Mouse (Mus musculus) midbrain, embryonic 14.5 days (tissue): ENCODE data around the gene Aoc2. TPM values are rescaled to one million over a fixed set of nuclear protein-coding genes. Genes with fewer than 3 reads are reported as not detected.
A peak's percentile ranks its signal among the peaks of the same experiment; 100 is the strongest.

Experiments
- ATAC-seq: fragments of 200-750 bp; cut with Nextera tagmentation; 2 replicates; pipeline ENCODE4 v1.8.0; 2017; ENCODE audit warnings: moderate number of reproducible peaks, moderate library complexity; ENCODE audit not compliant: low FRiP score, low TSS enrichment
- DNase-seq: peaks from one replicate; pipeline ENCODE4 v3.0.0-alpha.2; 2015
- H3K27ac ChIP-seq: fragments of 300-500 bp; sonication (generic); replicated peaks from 2 replicates; pipeline ENCODE4 v1.5.1; 2014; ENCODE audit warnings: mild to moderate bottlenecking, low read depth, low read length, moderate library complexity
- H3K27me3 ChIP-seq: fragments of 300-500 bp; sonication (generic); 2 replicates; pipeline ENCODE4 v1.6.1; 2014; ENCODE audit warnings: low read length, control low read depth, mixed read lengths; ENCODE audit not compliant: control insufficient read depth, insufficient read depth
- H3K36me3 ChIP-seq: fragments of 300-500 bp; sonication (generic); 2 replicates; pipeline ENCODE4 v1.6.1; 2014; ENCODE audit warnings: low read length, control low read depth; ENCODE audit not compliant: control insufficient read depth, insufficient read depth
- H3K4me1 ChIP-seq: fragments of 300-500 bp; sonication (generic); 2 replicates; pipeline ENCODE4 v1.6.1; 2014; ENCODE audit warnings: mild to moderate bottlenecking, antibody characterized with exemption, low read length, control low read depth; ENCODE audit not compliant: control insufficient read depth, insufficient read depth
- H3K4me2 ChIP-seq: fragments of 300-500 bp; sonication (generic); 2 replicates; pipeline ENCODE4 v1.6.1; 2014; ENCODE audit warnings: mild to moderate bottlenecking, low read length, moderate library complexity
- H3K4me3 ChIP-seq: fragments of 300-500 bp; sonication (generic); replicated peaks from 2 replicates; pipeline ENCODE4 v1.5.1; 2014; ENCODE audit warnings: low read depth, low read length
- H3K9ac ChIP-seq: fragments of 300-500 bp; sonication (generic); replicated peaks from 2 replicates; pipeline ENCODE4 v1.6.1; 2014; ENCODE audit warnings: mild to moderate bottlenecking, low read length, moderate library complexity
- H3K9me3 ChIP-seq: fragments of 300-500 bp; sonication (generic); 2 replicates; pipeline ENCODE4 v1.6.1; 2016; ENCODE audit warnings: low read length, control low read depth, mixed read lengths; ENCODE audit not compliant: control insufficient read depth
- WGBS: fragments of 180-500 bp; shearing (Covaris S2); extraction: QIAGEN DNeasy Blood & Tissue Kit; methylation state at CpG from one replicate; pipeline ENCODE4 v1.1.7; 2014; 5-methylcytosine and 5-hydroxymethylcytosine counted together
- polyA plus RNA-seq: library from polyadenylated mRNA; unstranded; fragments of >200 nt; fragmentation: Nextera tagmentation; extraction: Ambion mirVana; gene quantifications from 2 replicates; pipeline ENCODE4 v1.2.1, GENCODE M21; 2014

Gene Aoc2
- polyA plus RNA-seq, 1 experiment from 2014 or later = 1.7 TPM

DNA sequence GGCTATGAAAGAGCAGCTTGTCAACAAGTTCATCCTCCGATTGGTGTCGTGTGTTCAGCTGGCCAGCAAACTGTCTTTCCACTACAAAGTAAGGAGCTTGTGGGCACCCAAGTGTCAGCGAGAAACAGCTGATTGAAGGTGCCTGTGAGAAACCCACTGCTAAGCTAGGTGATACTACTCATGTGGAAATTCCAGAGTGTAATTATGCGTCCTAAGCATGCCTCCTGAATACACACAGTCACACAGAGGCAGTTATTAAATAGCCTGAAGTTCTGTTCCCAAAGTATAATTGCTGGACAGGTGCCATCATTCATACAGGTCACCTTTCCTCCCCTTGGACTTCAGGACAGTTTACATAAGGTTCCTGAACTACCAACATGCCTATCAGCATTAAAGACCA, 41.1 kb upstream of the Aoc2 start:
- DNase-seq (no peak), ATAC-seq (no peak)
- no peak overlapping the region for H3K4me3 ChIP-seq
- WGBS = 74% methylated on average over 4 of the region's 4 CpGs
- peaks cover 3% of the 10 kb centered on the region; the same call in 1 of the 2 replicates for H3K4me1 ChIP-seq
- H3K9ac ChIP-seq = no peak overlapping the region
- H3K36me3 ChIP-seq = peaks cover 25% of the 10 kb centered on the region
- H3K4me2 ChIP-seq = no peak overlapping the region
- no peaks in the 10 kb centered on the region for H3K27me3 ChIP-seq
- no peaks in the 10 kb centered on the region for H3K9me3 ChIP-seq
- H3K27ac ChIP-seq = no peak overlapping the region

DNA sequence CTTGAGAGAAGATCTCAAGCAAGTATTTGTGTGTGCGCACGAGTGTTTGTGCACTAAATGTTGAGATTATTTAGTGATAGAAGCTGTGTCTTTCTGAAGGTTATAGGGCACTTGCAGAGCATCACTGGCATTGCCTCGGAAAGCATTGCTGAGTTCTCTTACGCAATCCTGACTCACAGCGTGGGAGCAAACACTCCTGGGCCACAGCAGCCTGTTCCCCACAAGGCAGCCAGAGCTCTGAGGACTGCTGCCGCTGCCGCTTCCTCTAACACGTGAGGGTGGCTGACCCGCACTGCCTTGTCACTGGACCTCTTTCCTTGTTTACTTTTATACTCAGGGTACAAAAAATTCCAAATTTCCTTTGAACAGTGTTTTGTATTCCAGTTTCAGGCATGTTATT, 37.6 kb upstream of the Aoc2 start:
- Histone ChIP-seq H3K27ac (no peak overlapping the region), H3K9me3 (no peaks in the 10 kb centered on the region), H3K4me3 (no peak overlapping the region), H3K9ac (no peak overlapping the region), H3K4me1 (no peaks in the 10 kb centered on the region), H3K4me2 (no peak overlapping the region), H3K27me3 (no peaks in the 10 kb centered on the region), H3K36me3 (peaks cover 60% of the 10 kb centered on the region)
- WGBS = 92% methylated on average over 9 of the region's 9 CpGs
- ATAC-seq (no peak), DNase-seq (no peak)

DNA sequence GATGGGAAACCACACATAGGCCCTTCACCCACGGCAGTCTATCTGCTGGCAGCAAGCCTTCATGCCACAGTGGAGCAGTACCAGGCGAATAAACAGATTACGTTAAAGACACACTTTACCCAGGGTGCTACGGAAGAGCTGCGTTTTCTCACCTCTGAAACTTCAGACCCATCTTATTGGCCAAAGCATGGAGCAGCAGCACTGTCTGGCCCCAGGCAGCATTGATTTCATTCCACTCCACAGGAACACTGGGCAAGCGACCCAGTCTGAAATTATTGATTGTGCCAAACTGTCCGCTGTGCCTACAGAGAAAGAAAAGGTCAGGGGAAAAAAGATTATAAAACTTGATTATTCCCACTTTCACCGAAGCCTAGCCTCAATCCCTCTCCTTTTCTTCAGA, 33.6 kb upstream of the Aoc2 start:
- H3K4me2 ChIP-seq = no peak overlapping the region
- H3K36me3 ChIP-seq = peaks cover 88% of the 10 kb centered on the region
- H3K4me3 ChIP-seq = no peak overlapping the region
- H3K27me3 ChIP-seq = no peaks in the 10 kb centered on the region
- H3K4me1 ChIP-seq = no peaks in the 10 kb centered on the region
- 95% methylated on average over 8 of the region's 8 CpGs for WGBS
- no peak for ATAC-seq
- no peak overlapping the region for H3K9ac ChIP-seq
- DNase-seq = no peak
- H3K9me3 ChIP-seq = no peaks in the 10 kb centered on the region
- H3K27ac ChIP-seq = no peak overlapping the region

DNA sequence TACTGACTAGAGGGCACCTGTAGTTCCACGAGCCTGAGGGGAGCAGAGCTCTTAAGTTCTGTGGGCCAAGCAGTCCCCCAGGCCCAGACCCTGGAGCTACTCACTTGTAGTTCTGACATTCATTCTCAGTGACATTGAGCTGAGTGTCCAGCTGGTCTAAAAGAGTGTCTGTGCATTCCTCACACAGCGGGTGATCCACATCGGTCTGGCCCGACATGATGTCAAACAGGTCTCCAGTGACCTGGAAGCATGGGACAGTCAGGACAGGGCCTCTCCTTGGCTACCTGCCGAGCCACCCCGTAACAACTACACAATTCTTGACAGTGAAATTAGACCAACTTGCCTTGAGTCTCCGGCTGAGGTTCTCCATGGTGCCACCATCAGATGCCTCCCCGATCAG, 29.7 kb upstream of the Aoc2 start:
- no peak for ATAC-seq
- 92% methylated on average over 8 of the region's 8 CpGs for WGBS

DNA sequence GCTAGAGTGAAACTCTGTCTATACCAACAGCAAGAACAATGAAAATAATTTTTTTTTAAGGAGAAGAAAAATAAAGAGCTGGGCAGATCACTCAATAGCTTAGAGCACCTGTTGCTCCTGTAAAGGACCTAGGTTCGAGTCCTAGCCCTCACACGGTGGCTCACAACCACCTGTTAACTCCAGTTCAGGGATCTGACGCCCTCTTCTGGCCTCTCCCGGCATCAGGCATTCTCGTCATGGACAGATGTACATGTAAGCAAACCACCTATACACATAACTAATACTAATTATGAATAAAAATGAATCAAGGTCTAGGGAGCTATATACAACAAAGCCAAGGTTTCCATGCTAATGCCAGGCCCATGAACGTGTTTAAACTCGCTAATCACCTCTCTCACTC, 24.0 kb upstream of the Aoc2 start:
- peak overlapping the region; percentile 89 for H3K4me3 ChIP-seq
- peaks cover 33% of the 10 kb centered on the region for H3K36me3 ChIP-seq
- H3K27me3 ChIP-seq = no peaks in the 10 kb centered on the region
- no peak overlapping the region for H3K27ac ChIP-seq
- 0 out of 2 replicates have a peak overlapping the region, but pooled peaks have one; percentile 81 for H3K9ac ChIP-seq
- H3K9me3 ChIP-seq = no peaks in the 10 kb centered on the region
- 63% methylated on average over 7 of the region's 7 CpGs for WGBS
- ATAC-seq (no peak), DNase-seq (no peak)
- peaks cover 12% of the 10 kb centered on the region for H3K4me1 ChIP-seq
- peak overlapping the region; percentile 98 for H3K4me2 ChIP-seq

More for the DNA sequence above, 29.7 kb upstream of the Aoc2 start:
- no peak overlapping the region for H3K4me2 ChIP-seq
- H3K27me3 ChIP-seq = no peaks in the 10 kb centered on the region
- no peak overlapping the region for H3K27ac ChIP-seq
- no peaks in the 10 kb centered on the region for H3K4me1 ChIP-seq
- no peak overlapping the region for H3K4me3 ChIP-seq
- no peaks in the 10 kb centered on the region for H3K9me3 ChIP-seq
- peaks cover 87% of the 10 kb centered on the region for H3K36me3 ChIP-seq
- no peak overlapping the region for H3K9ac ChIP-seq
- DNase-seq = no peak

DNA sequence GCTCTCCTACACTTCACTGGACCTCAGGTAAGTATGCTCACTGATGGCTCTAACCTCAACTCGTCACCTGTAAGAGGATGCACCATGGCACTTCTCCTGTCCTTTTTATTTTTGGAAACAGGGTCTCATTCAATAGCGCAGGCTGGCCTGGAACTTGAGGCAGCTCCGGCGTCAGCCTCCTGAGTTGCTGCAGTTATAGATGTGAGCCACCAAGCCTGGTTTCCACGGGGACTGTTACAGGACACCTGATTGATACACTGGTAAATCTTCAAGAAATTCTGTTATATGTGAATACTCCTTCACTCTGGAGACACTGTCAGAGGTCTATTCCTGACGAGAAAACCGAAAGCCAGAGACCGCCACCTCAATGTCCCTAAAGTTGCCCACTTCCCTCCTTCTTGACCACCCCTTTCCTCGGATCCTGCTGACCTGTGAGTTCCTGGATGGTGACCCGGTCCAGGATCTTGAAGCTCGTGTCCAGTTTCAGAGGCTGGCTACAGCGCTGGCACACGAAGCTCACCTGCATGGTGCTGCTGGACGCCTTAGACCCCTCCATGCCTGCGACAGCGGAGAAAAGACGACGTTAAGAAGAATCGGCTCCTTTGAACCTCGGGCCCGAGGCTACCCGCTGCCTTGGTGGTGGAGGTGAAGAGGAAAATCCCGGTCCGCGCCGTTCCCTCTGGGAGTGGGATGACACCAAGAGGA, 23.4 kb upstream of the Aoc2 start:
- Histone ChIP-seq H3K9ac (peak overlapping the region; percentile 81), H3K4me1 (peaks cover 12% of the 10 kb centered on the region), H3K27me3 (no peaks in the 10 kb centered on the region), H3K9me3 (no peaks in the 10 kb centered on the region), H3K4me3 (peak overlapping the region; percentile 89), H3K36me3 (peaks cover 30% of the 10 kb centered on the region), H3K27ac (peak overlapping the region; percentile 75), H3K4me2 (peak overlapping the region; percentile 98)
- 14% methylated on average over 26 of the region's 26 CpGs for WGBS
- DNase-seq (no peak), ATAC-seq (no peak)

DNA sequence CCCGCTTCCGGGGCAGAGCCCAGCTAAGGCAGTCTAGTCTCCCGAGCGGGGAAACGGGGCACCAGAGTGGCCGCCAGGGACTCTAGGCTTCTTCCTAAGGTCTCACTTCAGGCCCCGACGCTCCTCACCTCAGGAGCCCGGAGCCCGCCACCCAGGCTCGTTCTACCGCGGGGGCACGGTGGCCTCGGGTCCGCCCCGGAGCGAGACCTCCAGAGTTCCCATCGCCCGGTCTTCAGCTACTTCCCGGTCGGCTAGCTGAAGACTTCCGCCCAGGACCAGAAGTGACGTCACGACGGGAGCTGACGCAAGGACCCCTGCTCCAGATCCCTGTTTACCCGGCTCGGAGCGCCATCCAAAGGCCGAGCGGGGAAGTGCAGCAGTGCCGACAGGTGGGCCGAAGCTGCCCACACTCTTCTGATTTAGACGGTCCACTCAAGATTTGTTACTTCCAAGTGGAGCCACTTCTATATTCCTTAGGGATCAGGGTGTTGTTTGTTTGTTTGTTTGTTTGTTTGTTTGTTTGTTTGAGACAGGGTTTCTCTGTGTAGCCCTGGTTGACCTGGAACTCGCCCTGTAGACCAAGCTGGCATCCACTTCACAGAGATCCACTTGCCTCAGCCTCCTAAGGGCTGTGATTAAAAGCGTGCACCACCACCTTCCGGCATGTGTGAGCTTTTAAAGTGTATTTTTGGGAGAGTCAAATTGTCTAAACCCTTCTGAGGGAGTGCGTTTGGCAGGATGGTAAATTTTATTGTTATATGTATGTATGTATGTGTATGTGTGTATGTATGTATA, 22.7 kb upstream of the Aoc2 start, which contains the start of gene Becn1:
Gene Becn1, minus strand, starts transcription at position 283 of the 795 bp plus-strand sequence.
- peak within 1 kb of the TSS; percentile 98 for H3K4me2 ChIP-seq
- ATAC-seq (peak; percentile 87; the same call in 1 of the 2 replicates), DNase-seq (peak; percentile 98)
- H3K27ac ChIP-seq = peak within 1 kb of the TSS; percentile 75
- peaks cover 12% of the 10 kb centered on the region for H3K4me1 ChIP-seq
- peak within 1 kb of the TSS; percentile 89 for H3K4me3 ChIP-seq
- WGBS = 6% methylated on average over 39 of the region's 39 CpGs
- no peaks in the 10 kb centered on the region for H3K27me3 ChIP-seq
- H3K36me3 ChIP-seq = peaks cover 24% of the 10 kb centered on the region
- H3K9me3 ChIP-seq = no peaks in the 10 kb centered on the region
- H3K9ac ChIP-seq = peak within 1 kb of the TSS; percentile 81

DNA sequence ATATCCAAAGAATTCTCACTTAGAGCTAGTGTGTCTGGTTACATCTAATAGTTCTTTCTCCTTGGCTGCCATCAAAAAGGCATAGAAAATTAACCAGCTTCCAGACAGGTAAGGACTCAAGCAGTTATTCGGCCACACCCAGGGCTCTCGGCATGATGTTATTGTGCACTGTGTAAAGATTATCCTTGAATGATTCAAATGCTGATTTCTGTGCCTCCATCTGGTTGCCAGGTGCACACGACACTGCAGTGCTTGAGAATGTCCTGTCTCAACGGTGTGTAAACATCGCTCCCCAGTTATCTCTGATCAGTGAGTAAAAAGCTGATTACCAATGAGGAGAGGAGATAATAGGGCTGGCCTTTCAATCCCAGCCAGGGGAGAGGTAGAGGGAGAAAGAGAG, 17.1 kb upstream of the Aoc2 start:
- 36% methylated on average over 5 of the region's 5 CpGs for WGBS
- no peak for ATAC-seq
- H3K27me3 ChIP-seq = no peaks in the 10 kb centered on the region
- no peaks in the 10 kb centered on the region for H3K4me1 ChIP-seq
- H3K9me3 ChIP-seq = no peaks in the 10 kb centered on the region
- H3K27ac ChIP-seq = no peak overlapping the region
- H3K9ac ChIP-seq = no peak overlapping the region
- no peaks in the 10 kb centered on the region for H3K36me3 ChIP-seq
- no peak overlapping the region for H3K4me2 ChIP-seq
- no peak overlapping the region for H3K4me3 ChIP-seq
- DNase-seq = no peak
